Mouse (Mus musculus) heart, adult 2 months (tissue): ENCODE results near the gene Cramp1l.

ENCODE experiments used
- CTCF ChIP-seq: fragments of 200-600 bp; IDR thresholded peaks from 2 replicates; pipeline ENCODE4 v1.8.1; 2022; ENCODE audit warnings: antibody characterized with exemption, mild to moderate bottlenecking, moderate library complexity
- EP300 ChIP-seq: fragments of 200-500 bp; IDR thresholded peaks from 2 replicates; pipeline ENCODE4 v1.6.1; 2011; ENCODE audit warnings: low read depth, low read length, control low read depth; ENCODE audit not compliant: insufficient read depth
- POLR2A ChIP-seq: fragments of 200-500 bp; IDR thresholded peaks from 2 replicates; pipeline ENCODE4 v1.6.1; 2011; ENCODE audit warnings: mild to moderate bottlenecking, low read depth, low read length, control low read depth; ENCODE audit not compliant: insufficient read depth

GRCm38 (mm10) chr17:24943036-24943435 is 72.6 kb downstream of the Cramp1l start:
- TF ChIP-seq CTCF = no peak
- no peak for TF ChIP-seq POLR2A
- TF ChIP-seq EP300 = no peak
